Mouse (Mus musculus) Patski (cell line): ENCODE data around the gene Mrln. TPM values are rescaled to one million over a fixed set of nuclear protein-coding genes. Genes with fewer than 3 reads are reported as not detected.

Experiments used
- ATAC-seq: fragments of 100-300 bp; one replicate; pipeline ENCODE4 v1.8.0; 2021
- CTCF ChIA-PET: fragments of 350-600 bp; sonication (Branson Sonifier 250); formaldehyde crosslinking; loops from one replicate; lab custom pipeline; 2022; ENCODE audit warnings: inconsistent platforms; lab: Charles Lee
- POLR2A ChIA-PET: fragments of 350-600 bp; sonication (Branson Sonifier 250); formaldehyde crosslinking; loops from one replicate; lab custom pipeline; 2022; ENCODE audit warnings: antibody characterized with exemption, inconsistent platforms; lab: Charles Lee
- DNase-seq: peaks from one replicate; pipeline ENCODE4 v3.0.0-alpha.2; 2011; ENCODE audit warnings: low read depth, low spot score
- H3K27me3 ChIP-seq: fragments of 371-371 bp; one replicate; pipeline ENCODE4 v1.5.1; 2021
- CTCF ChIP-seq: fragments of 100-300 bp; IDR thresholded peaks from one replicate; pipeline ENCODE4 v1.5.1; 2021
- in situ Hi-C: fragments of 300-500 bp; cut with MboI; formaldehyde crosslinking; loops from 3 replicates; pipeline ENCODE4 v1.11.1; 2018; ENCODE audit warnings: low pct_unique_long_range_greater_than_20kb, mixed read lengths
- polyA plus RNA-seq: library from polyadenylated mRNA; unstranded; gene quantifications from one replicate; pipeline ENCODE4 v1.2.3, GENCODE M21; 2021

The Mrln gene
- polyA plus RNA-seq, 1 experiment from 2014 or later = not detected

- in situ Hi-C loops = no loop called here
These were observed 64.3 kb downstream of the Mrln start for GRCm38 (mm10) chr10:70268581-70269446.

More at GRCm38 (mm10) chr10:70268581-70269446, 64.3 kb downstream of the Mrln start:
- no peak for DNase-seq
- CTCF ChIA-PET = interaction anchor here (1.0 kb wide), 1 partner anchor 9 kb away, joined by 4 read pairs; no protein-coding TSS in a partner anchor
- TF ChIP-seq CTCF = no peak
- POLR2A ChIA-PET = no interaction called here
- no peak for ATAC-seq
- H3K27me3 ChIP-seq = no peaks in the 10 kb centered on the region

Other genes with a start within 250 kb of the Mrln start
- gene Ccdc6, start 107.5 kb upstream of the Mrln start, polyA plus RNA-seq = 35.3 TPM
- 0.42 TPM for gene Slc16a9, start 40.4 kb downstream of the Mrln start, polyA plus RNA-seq
- gene Fam13c, start 235.8 kb downstream of the Mrln start, polyA plus RNA-seq = 9.2 TPM